Mouse (Mus musculus): ENCODE data around the gene Lenep. TPM values are rescaled to one million over a fixed set of nuclear protein-coding genes. Genes with fewer than 3 reads are reported as not detected.
A peak's percentile ranks its signal among the peaks of the same experiment; 100 is the strongest.

Lenep gene
- total and polyA plus RNA-seq, 2 experiments: not detected

DNA sequence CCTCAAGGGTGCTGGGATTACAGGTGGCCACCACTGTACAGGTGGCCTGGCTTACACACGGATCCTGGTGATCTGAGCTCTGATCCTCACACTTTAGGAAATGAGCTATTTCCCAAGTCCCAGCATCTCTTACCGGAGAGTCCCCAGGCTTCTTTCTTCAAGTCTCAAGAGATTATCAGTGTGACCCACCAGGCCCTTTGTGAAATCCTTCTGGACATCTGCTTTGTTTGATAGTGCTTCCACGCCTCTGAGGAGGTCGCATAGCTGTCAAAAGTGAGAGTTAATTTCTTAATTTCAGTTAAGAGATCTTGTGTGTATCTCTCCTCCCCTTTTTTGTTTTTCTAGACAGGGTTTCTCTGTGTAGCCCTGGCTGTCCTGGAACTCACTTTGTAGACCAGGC is 23.3 kb upstream of the Lenep start:
- no peaks in the 10 kb centered on the region for H3K27me3 ChIP-seq (ENCODE audit: control insufficient read depth, insufficient read depth, low read length)
- H3K4me1 ChIP-seq (ENCODE audit: control insufficient read depth, insufficient read depth, low read length): peaks cover 6% of the 10 kb centered on the region
- H3K36me3 ChIP-seq (ENCODE audit: control insufficient read depth, insufficient read depth, low read length): peaks cover 16% of the 10 kb centered on the region
- TF ChIP-seq CTCF (IDR thresholded peaks at IDR 0.05; ENCODE audit: low read depth, low read length): no peak
- TF ChIP-seq POLR2A (IDR thresholded peaks at IDR 0.05; ENCODE audit: extremely low read depth, insufficient read depth, low read length): no peak
- WGBS: 94% methylated on average over 4 of the region's 4 CpGs
- H3K9ac ChIP-seq (ENCODE audit: low read depth, low read length): no peak overlapping the region
- no peak for DNase-seq (ENCODE audit: extremely low read depth, low read depth, low spot score)
- H3K4me3 ChIP-seq (ENCODE audit: insufficient read depth, low read depth, low read length): no peak overlapping the region
- H3K27ac ChIP-seq (replicated peaks; ENCODE audit: insufficient read depth, low read depth, low read length): no peak overlapping the region
- H3K79me2 ChIP-seq (ENCODE audit: control insufficient read depth, insufficient read depth, low read length): peaks cover 10% of the 10 kb centered on the region; the same call in 1 of the 2 replicates

DNA sequence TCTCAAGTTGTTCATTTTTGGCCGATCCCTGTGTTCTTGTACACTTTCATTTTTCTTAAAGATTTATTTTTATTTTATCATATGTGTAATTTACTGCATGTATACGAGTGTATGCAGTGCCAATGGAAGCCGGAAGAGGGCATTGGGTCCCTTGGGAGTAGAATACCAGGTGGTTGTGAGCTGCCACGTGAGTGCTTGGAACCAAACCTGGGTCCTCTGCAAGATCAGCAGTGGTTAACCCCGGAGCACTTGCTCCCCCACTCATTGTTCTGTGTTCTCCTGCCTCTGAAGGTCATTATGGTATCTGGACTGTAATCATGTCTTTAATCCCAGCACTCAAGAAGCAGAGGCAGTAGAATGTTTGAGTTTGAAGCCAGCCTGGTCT is 22.5 kb upstream of the Lenep start:
- no peak overlapping the region for H3K27ac ChIP-seq (replicated peaks; ENCODE audit: insufficient read depth, low read depth, low read length)
- no peaks in the 10 kb centered on the region for H3K27me3 ChIP-seq (ENCODE audit: control insufficient read depth, insufficient read depth, low read length)
- H3K4me1 ChIP-seq (ENCODE audit: control insufficient read depth, insufficient read depth, low read length): peaks cover 9% of the 10 kb centered on the region
- no peak overlapping the region for H3K4me3 ChIP-seq (ENCODE audit: insufficient read depth, low read depth, low read length)
- no peak for DNase-seq (ENCODE audit: extremely low read depth, low read depth, low spot score)
- no peak overlapping the region for H3K9ac ChIP-seq (ENCODE audit: low read depth, low read length)
- H3K79me2 ChIP-seq (ENCODE audit: control insufficient read depth, insufficient read depth, low read length): peaks cover 6% of the 10 kb centered on the region; the same call in 1 of the 2 replicates
- H3K36me3 ChIP-seq (ENCODE audit: control insufficient read depth, insufficient read depth, low read length): peaks cover 16% of the 10 kb centered on the region
- 94% methylated on average over 5 of the region's 5 CpGs for WGBS
- TF ChIP-seq CTCF (IDR thresholded peaks at IDR 0.05; ENCODE audit: low read depth, low read length) (no peak), POLR2A (IDR thresholded peaks at IDR 0.05; ENCODE audit: extremely low read depth, insufficient read depth, low read length) (no peak)

DNA sequence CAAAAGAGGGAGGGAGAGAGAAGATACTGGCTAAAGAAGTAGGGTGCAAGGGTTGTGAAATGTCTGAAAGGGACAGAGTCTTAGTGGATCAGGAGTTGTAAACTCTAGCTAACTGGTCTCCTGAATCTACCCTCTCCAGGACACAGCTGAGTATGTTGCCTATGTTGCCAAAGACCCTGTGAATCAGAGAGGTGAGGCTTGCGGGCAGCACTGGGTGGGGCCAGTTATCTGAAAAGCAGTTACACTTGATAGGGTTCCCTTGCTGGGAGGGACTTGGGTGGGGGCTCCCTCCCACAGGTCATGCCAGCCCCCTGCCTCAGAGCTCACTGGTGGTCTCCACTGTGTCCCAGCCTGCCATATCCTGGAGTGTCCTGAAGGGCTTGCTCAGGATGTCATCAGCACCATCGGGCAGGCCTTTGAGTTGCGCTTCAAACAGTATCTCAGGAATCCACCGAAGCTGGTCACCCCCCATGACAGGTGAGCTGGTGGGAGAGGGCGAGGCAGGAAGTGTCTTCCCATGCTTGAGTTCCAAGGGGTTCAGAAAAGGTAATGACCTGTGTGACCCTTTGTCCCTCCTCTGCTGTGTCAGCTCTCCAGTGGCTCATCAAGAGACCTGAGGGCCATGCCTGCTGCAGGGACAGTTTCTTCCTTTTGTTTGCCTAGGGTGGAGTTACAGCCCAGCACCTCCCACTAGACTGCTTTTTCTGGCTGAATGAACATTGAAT is 22.0 kb upstream of the Lenep start:
- no peaks in the 10 kb centered on the region for H3K27me3 ChIP-seq (ENCODE audit: control insufficient read depth, insufficient read depth, low read length)
- H3K9ac ChIP-seq (ENCODE audit: low read depth, low read length): no peak overlapping the region
- peaks cover 6% of the 10 kb centered on the region; the same call in 1 of the 2 replicates for H3K79me2 ChIP-seq (ENCODE audit: control insufficient read depth, insufficient read depth, low read length)
- 94% methylated on average over 5 of the region's 5 CpGs for WGBS
- no peak overlapping the region for H3K27ac ChIP-seq (replicated peaks; ENCODE audit: insufficient read depth, low read depth, low read length)
- H3K4me3 ChIP-seq (ENCODE audit: insufficient read depth, low read depth, low read length): no peak overlapping the region
- no peak for TF ChIP-seq CTCF (IDR thresholded peaks at IDR 0.05; ENCODE audit: low read depth, low read length)
- TF ChIP-seq POLR2A (IDR thresholded peaks at IDR 0.05; ENCODE audit: extremely low read depth, insufficient read depth, low read length): no peak
- H3K4me1 ChIP-seq (ENCODE audit: control insufficient read depth, insufficient read depth, low read length): peaks cover 9% of the 10 kb centered on the region
- H3K36me3 ChIP-seq (ENCODE audit: control insufficient read depth, insufficient read depth, low read length): peaks cover 16% of the 10 kb centered on the region
- DNase-seq (ENCODE audit: extremely low read depth, low read depth, low spot score): no peak

DNA sequence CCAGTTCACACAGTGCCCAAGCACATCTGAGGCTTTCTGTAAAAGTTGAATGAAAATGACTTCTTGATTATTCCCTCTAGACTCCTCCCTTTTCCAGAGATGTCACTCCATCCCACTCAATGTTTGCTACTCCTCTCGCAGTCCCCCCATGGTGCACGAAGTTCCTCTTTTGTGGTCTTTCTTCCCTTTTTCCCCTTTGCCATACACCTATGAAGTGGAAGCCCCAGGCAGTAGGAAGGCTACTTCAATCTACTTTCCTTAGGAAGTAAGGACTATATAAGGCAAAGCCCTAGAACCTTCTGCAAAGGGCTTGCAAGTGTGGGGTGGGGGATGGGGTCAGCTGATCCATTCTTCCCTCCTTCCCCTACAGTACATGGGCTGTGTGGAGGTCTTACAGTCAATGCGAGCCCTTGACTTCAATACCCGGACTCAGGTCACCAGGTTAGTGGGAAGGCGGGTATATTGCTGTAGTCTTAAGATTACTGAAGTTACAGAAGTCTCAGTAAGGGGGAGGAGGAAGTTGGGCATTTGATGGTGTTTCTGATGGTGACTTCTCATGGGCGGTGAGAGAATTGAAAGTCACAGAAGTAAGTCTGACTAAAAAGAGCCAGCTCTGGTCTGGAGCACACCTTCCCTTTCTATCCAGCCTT is 20.1 kb upstream of the Lenep start:
- no peak overlapping the region for H3K9ac ChIP-seq (ENCODE audit: low read depth, low read length)
- H3K79me2 ChIP-seq (ENCODE audit: control insufficient read depth, insufficient read depth, low read length): peaks cover 6% of the 10 kb centered on the region; the same call in 1 of the 2 replicates
- TF ChIP-seq POLR2A (IDR thresholded peaks at IDR 0.05; ENCODE audit: extremely low read depth, insufficient read depth, low read length) (no peak), CTCF (IDR thresholded peaks at IDR 0.05; ENCODE audit: low read depth, low read length) (no peak)
- no peaks in the 10 kb centered on the region for H3K27me3 ChIP-seq (ENCODE audit: control insufficient read depth, insufficient read depth, low read length)
- DNase-seq (ENCODE audit: extremely low read depth, low read depth, low spot score): no peak
- 87% methylated on average over 6 of the region's 6 CpGs for WGBS
- H3K27ac ChIP-seq (replicated peaks; ENCODE audit: insufficient read depth, low read depth, low read length): no peak overlapping the region
- H3K4me3 ChIP-seq (ENCODE audit: insufficient read depth, low read depth, low read length): no peak overlapping the region
- peaks cover 12% of the 10 kb centered on the region for H3K36me3 ChIP-seq (ENCODE audit: control insufficient read depth, insufficient read depth, low read length)
- peaks cover 9% of the 10 kb centered on the region for H3K4me1 ChIP-seq (ENCODE audit: control insufficient read depth, insufficient read depth, low read length)

DNA sequence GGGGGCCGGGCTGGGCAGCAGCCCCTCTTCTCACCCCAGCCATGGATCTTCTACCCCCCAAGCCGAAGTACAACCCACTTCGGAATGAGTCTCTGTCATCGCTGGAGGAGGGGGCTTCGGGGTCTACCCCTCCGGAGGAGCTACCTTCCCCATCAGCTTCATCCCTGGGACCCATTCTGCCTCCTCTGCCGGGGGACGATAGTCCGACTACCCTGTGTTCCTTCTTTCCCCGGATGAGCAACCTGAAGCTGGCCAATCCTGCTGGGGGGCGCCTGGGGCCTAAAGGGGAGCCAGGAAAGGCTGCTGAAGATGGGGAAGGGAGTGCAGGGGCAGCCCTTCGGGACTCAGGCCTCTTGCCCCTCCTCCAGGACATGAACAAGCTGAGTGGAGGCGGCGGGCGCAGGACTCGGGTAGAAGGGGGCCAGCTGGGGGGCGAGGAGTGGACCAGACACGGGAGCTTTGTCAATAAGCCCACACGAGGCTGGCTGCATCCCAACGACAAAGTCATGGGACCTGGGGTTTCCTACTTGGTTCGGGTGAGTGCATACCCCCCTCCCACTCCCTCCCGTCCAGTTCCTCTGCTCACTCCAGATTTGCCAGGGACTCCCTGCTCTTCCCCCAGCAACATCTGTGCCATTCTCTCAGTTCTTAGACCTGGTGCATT is 19.3 kb upstream of the Lenep start:
- DNase-seq (ENCODE audit: extremely low read depth, low read depth, low spot score): no peak
- Histone ChIP-seq H3K9ac (ENCODE audit: low read depth, low read length) (peak overlapping the region; percentile 24; the same call in 1 of the 2 replicates), H3K4me1 (ENCODE audit: control insufficient read depth, insufficient read depth, low read length) (peaks cover 11% of the 10 kb centered on the region), H3K4me3 (ENCODE audit: insufficient read depth, low read depth, low read length) (peak overlapping the region; percentile 37; the same call in 1 of the 2 replicates), H3K36me3 (ENCODE audit: control insufficient read depth, insufficient read depth, low read length) (peaks cover 10% of the 10 kb centered on the region; the same call in 1 of the 2 replicates), H3K27me3 (ENCODE audit: control insufficient read depth, insufficient read depth, low read length) (no peaks in the 10 kb centered on the region), H3K27ac (replicated peaks; ENCODE audit: insufficient read depth, low read depth, low read length) (no peak overlapping the region; the same call in 1 of the 2 replicates), H3K79me2 (ENCODE audit: control insufficient read depth, insufficient read depth, low read length) (peaks cover 6% of the 10 kb centered on the region; the same call in 1 of the 2 replicates)
- TF ChIP-seq POLR2A (IDR thresholded peaks at IDR 0.05; ENCODE audit: extremely low read depth, insufficient read depth, low read length) (no peak), CTCF (IDR thresholded peaks at IDR 0.05; ENCODE audit: low read depth, low read length) (no peak)
- WGBS: 30% methylated on average over 22 of the region's 22 CpGs

Data from liver, adult 2 months (tissue).